Mouse (Mus musculus) lung, postnatal 4 days (tissue): ENCODE results near the gene Fosl2.

Experiments
- DNase-seq, 2 experiments: peaks; one replicate each; pipeline ENCODE4 v3.0.0; 2021

Gene Fosl2

DNA sequence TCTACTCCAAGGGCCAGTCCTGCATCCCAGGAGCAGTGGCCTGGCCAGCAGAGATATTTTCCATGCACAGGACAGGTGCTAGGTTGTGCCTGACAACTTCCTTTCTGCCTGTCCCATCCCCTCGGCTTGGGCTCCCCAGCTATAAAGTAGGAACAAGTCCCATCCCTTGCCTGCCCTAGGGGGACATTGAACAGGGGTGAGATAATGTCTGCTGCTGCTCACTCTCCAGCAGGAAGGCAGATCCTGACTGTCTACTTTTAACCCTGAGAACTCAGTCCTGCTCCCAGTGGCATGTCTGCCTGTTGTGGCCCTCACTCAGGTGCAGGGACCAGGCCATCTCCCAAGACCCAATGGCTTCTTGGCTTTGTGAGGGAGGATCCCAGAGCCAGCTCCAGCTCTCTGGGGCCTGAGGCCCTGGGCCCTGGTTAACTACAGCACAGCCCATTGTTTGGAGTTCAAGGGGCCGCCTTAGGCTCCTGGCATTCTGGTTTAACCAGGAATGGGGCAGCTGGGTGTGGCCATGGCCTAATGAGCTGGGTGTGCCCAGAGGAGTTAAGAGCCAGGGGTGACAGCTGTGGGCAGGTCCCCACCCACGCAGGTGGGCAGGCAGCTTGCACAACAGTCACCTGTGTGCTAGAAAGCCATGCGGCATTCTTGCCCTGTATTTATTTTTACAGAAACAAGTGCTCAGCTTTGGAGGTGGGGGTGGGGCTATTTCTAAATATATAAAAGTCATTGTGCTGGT is 47.5 kb downstream of the Fosl2 start:
- DNase-seq = peak; percentile 63 to 85

DNA sequence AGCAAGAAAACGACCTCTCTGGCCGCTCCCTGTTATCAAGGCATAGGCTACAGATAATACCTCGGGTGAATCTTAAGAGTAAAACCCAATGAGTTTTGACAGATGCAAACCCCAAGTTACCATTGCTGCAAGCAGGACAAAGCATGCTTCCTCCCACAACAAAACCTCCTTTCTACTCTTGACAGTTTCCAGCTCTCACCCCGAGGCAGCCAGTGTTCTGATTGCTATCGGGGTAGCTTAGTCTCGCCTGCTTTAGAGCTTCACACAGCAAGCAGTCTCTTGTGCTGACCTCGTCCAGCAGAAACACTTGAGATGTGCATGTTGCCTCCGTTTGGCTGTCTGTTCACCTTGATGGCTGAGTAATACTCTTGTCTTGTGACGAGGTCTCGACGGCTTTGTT is 52.1 kb downstream of the Fosl2 start:
- no peak for DNase-seq

DNA sequence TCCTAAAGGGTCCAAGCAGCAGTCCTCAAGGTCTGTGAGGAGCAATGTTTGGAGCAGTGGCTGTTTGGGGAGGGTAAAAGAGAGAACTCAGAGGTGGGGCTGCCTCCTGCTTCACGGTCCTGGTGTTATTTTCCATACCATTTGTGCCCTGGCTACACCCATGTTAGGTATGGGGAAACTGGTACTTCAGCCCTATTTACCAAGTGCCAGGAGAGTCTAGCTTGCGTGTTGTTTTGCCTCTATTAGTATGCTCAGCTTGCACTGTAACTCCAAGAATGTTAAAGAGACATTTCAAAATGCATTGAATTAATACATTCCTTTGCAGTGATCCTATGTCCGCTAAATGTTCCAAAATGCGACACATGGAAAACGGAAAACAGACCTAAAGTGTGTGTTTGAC is 55.7 kb downstream of the Fosl2 start:
- DNase-seq = no peak

DNA sequence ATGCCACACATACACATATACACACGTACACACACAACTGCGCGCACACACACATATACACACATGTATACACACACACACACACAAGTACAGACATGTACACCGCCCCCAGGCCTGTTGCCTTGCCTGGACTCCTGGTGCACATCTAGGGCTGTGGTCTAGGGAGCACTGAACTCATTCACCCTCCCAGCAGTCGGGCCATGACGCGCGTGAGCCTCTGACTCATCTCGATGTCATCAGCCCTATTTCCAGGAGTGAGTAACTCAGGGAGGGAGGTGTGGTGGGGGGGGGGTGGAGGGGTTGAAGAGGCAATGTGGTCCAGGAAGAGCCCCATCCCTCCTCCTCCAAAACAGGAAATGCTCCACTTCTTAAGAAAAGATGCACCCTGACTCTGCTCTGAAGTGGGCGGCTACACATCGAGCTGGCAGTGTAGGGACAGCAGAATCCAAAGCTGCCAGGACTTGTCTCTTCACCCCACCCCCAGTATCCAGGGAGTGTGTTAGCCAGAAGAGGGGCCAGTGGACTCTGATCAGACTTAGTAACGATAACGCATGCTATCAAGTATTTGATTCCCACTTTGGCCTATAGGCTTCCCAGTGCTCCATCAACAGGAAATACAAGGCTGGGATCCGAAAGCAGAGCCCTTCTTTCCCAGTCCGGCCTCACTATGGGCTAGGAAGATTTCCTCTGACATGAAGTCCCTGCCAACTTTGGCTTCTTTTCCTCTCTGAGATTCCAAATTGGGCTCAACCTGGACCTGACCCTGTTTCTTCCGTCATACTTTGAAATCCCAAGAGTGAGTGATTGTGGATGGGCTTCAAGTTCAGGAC is 56.6 kb downstream of the Fosl2 start:
- DNase-seq = no peak

DNA sequence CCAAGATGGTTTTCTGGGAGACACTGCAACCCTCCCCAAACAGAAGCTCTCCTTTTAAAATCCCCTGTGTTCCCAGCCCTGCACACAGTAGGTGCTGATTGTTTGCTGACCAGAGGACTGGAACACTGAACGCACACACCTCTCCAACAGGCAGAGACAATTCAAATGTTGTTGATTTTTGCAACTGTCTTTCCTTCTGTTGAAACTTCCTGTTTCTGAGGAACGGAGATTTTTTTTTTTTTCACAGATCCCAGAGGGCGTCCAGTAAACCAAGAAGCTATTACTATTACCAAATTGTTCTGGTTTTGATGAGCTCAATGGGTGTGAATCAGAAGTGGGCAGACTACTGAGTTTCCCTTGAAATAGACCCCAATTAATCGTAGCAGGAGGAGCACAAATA is 58.6 kb downstream of the Fosl2 start:
- no peak for DNase-seq

DNA sequence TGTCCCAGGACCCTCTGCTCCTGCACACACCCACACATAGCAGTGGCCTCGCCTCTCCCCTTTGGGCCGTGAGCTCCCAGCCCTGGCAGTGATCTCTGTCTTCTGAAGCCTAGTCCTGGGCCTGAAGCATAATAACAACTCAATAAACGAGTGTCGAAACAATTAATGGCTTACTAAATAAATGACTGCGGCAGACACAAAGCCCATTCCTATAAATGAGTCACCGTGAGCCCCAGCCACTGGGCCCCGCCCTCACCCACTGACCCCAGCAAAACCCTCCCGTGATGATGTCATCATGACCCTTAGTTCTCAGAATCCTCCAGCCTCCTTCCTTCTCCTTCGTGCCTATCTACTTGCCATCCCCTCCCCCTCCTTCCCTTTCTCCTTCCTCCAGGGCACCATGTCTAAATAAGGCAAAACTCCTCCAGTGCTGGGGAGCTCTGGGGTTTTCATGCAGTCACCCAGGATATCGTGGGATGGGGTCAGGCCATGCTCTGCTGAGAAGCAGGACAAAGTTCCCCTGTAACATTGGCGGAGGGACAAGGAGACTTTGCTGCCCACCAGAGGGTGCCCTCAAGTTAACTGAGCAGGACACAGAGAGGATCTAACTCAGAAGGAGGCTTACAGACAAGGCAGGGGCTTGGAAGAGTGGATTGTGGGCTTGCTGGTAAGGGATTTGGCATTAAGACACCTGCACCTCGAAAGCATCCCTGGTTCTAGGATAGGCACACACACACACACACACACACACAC is 60.4 kb downstream of the Fosl2 start:
- DNase-seq = peak; percentile 43 to 60

DNA sequence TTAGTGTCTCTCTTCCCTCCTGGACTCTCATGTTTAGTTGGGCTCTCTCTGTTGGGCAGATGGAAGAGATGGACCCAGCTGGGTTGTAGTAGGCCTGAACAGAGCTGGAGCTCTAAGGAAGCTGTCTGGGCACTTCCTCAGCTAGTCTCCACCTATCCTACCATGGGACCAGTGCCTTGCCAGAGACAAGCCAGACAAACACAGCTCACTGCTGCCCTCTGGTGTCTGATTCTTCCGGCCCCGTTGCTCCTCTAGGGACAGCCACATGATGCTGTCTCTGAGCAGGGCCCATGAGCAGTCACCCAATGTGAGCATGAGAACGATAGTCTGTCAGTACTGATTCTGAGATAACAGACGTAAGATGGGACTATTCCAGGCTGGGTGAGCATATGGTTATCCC is 62.1 kb downstream of the Fosl2 start:
- DNase-seq = peak; percentile 91 to 95

DNA sequence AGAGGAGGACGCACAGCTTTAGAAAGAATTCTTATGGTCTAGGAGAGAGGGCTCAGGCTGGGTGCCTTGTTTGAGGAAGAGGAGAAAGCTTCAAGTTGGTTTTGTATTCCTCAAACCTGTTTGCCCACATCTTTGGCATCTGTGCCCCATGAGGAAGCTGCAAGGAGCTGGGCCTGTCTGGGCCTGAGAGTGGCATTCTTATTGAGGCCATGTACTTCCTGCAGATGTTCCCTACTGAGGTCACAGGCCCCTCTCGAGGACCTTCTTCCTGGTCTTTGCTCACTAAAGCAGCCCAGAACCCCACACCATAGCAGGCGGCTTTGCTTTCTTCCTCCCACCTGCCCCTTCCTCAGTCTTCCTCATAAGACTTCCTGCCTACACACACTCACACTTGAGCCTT is 63.5 kb downstream of the Fosl2 start:
- no peak for DNase-seq

DNA sequence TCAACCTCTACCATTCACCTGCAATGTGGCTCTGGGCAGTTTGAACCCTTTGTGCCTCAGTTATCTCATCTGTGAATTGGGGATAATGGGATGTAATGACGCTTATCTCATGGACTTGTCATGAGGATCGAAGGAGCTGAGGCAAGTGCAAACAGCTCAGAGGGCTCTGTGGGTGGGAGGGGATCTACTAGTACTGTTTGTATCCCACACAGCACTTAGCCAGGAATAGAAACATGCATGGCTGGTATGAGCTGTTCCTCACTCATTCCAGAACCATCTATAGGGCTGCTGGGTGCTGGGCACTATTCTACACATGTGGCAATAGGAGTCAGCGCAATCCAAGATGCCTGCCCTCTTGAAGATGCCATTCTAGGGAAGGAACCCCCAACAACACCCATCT is 64.0 kb downstream of the Fosl2 start:
- no peak for DNase-seq

DNA sequence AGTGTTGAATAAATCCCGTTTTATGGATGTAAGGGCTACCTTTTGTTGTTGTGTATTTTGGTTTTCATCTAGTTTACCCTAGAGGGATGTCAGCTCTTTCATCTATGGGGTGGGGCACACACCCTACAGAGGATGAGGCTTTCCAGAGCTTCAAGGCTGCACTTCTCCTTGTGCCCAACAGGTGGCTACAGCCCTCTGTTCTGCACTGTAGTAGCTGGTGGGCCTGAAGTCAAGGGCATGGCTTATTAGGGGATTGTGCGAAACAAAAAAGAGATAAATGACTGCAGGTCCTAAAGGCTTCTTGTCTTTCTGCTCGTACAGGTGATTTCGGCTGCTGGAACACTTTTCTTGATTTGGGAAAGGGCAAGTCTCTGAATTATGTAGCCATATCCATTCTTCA is 69.1 kb downstream of the Fosl2 start:
- DNase-seq = no peak

DNA sequence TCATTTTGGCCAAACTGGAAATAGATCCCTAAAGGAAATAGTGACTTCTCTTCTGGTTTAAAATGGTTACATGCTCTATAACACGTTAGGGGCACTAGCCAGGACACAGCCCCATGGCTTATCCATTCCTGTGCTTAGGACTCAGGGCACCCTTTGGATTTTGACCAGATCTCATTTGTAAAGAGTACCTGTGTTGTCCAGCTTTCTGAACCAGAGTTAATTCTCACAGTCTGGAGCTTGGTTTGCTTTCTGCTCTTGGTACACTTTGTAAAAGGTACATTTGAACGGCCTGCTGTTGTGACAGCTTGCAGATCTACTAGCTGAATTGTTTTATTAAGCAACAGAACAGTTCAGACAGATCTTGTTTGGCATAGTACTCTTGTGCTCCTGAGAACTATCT is 71.1 kb downstream of the Fosl2 start:
- no peak for DNase-seq
